Mouse (Mus musculus) thymus, postnatal 25 days (tissue): ENCODE measurements around the gene Prdx2.

ENCODE experiments used
- DNase-seq: peaks from one replicate; pipeline ENCODE4 v3.0.0; 2022

Gene Prdx2

DNA sequence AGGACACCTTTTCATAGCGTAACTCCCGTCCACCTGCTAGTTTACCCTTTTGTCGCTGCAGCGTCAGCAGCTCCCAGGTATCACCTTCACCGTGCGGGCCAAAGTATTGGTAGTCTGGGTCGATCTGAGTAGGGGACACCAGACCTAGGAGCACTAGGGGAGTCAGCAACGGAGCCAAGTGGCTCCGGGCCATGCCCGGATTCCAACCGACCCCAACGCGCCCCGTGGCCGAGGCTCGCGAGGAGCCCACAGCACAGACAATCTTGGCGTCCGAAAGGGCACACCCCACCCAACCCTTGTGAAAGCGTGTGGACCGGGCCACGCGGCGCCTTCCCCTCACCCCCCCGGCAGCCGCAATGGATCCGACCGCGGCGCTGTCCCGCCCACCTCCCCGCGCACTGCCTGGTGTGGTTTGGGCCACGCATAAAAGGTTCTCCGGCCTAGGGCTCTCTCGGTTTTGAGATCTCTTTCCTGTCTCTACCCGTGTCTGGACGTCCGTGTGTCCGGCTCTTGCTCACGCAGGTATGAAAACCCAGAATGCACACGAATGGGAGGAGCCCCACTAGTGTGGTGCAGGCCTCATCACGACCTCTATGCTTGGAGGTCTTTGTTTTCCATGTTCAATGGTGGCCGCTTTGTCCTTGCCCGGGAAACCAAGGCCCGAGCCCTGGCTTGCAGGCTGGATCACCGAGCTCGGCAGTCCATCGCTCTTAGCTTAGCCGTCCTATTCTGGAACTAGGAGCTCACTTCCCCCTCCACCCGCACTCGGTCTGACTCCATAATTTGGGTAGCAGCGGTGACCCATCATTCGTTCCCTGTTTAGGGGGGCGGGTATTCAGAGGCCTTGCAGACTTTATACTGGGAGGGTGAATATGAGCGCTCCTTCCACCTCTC is at the start of gene Prdx2, which contains the start of the genes Gm49661 and Rnaseh2a:
Prdx2 (plus strand) TSS at position 347 of the 894 bp plus-strand sequence.
Gm49661 (minus strand) TSS at position 193 of the 894 bp plus-strand sequence.
Rnaseh2a (minus strand) TSS at position 527 of the 894 bp plus-strand sequence.
- DNase-seq: peak; percentile 72

DNA sequence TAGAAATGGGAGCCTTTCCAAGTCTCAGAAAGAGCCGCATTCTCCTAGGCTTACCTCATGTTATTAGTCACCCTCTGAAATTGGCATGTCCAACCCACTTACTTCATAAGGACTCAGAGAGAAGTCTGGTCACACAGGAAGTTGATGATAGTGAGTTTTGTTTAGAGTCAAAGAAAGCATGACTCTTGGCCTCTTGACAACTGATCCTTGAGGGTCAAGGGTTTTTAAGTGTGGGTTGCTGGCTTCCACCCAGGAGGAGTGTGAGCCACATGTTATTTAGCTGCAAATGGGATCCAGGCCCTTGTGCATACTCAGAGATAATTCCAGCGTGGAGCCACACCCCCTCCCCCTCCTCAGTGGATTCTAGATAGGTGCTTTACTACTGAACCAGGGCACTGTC is 47.8 kb upstream of the Prdx2 start:
- DNase-seq: no peak

- no peak for DNase-seq
These were observed 43.8 kb upstream of the Prdx2 start for GRCm38 (mm10) chr8:84925557-84925956.

GRCm38 (mm10) chr8:84927513-84927912 is 41.9 kb upstream of the Prdx2 start:
- DNase-seq: no peak

GRCm38 (mm10) chr8:84928456-84929306 is 40.7 kb upstream of the Prdx2 start:
- peak; percentile 59 for DNase-seq

DNA sequence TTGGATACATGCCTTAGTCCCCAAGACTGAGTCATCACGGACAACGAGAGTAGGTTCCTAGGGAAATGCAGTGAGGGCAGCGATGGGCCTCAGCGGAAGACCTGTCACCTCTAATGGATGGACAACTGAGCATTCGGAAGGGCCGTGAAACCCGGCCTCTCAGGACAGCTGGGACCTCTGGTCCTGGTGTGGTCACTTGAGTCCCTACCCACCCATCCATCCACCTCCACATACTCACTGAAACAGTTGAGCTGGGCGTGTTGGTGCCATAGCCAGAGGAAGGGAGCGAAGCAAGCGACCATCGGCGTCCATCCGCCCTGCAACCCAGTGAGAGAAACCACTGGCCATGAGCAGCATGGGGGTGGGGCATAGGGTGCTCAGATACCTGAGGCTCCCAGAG is 38.8 kb upstream of the Prdx2 start:
- no peak for DNase-seq

DNA sequence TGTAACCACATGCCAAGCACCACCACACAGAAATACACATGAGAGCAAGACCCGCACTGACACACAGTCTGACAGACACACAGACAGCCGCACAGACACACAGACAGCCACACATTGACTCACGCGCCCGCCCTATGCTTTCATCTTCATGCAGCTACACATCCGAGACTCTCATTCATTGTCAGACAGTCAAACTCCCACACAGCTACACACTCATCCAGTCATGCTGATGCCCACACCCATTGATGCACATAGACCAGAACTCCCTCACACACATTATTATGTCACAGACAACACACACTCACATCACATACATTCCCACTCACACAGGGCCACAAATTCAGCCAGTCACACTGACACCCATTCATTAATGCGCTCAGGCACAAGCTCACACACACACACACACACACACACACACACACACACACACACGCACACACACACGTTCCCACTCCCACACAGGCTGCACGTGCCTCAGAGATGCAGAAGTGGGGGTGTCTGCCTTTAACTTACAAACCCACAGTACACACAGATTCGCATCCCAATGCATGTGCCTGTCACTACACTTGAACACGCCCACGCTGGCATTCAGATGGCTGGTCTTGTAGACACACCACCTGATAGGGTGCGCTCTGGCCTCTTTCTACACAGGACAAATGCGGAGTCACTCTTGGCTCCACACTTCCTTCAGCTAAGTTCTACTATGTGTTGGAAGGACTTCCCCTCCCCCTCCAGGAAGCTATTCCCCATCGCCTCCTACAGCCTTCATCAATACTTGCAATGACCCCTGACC is 35.4 kb upstream of the Prdx2 start:
- DNase-seq: no peak

GRCm38 (mm10) chr8:84934860-84935259 is 34.5 kb upstream of the Prdx2 start:
- DNase-seq: no peak

- no peak for DNase-seq
These were observed 33.9 kb upstream of the Prdx2 start for GRCm38 (mm10) chr8:84935489-84935888.

DNA sequence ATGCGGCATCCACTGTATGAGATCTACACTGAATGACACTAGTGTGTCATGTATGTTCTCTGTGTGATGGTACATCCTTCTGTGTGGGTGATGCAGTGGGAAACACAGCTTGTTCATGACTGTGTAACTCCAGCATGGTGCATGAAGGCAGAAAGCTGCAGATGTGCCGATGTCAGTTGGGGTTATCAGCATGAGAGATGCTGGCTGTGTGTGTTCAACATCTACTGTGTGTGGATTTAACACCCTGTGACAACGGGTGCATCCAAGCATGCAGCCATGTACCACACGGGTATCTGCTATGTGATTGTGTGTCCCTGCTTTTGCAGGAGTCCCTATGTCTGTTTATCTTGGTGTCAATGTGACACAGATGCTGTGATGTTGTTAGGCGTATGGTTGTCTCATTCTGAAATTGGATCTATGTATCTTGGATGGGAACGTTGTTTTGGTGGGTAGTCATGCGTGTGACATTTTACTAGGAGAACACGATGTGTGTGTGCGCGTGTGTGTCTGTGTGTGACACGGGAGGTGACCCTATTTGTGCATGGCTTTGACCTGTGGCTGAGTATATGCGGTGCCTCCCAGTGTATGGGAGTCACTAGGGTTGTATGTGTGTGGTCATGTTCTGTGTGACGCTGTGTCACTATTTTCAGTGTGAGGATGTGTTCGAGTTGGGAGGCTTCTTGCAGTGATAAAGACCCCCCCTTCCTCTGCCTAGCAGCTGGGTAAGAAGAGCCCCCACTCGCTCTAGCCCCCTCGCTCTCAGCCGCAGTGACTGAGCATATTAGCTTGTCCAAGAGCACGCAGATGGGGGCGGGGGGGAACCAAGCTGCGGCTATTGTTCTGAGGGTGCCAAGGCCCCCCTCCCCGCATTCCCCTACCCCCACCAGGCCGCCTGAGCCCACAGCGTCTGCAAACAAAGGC is 33.1 kb upstream of the Prdx2 start:
- DNase-seq: no peak

- peak; percentile 51 for DNase-seq
These were observed 32.3 kb upstream of the Prdx2 start, which contains the start of gene Mast1 for GRCm38 (mm10) chr8:84936962-84937546. Gene Mast1, minus strand, starts transcription at chr8:84937359.

- no peak for DNase-seq
These were observed 31.5 kb upstream of the Prdx2 start for GRCm38 (mm10) chr8:84937620-84938485.

- DNase-seq: no peak
These were observed 25.7 kb upstream of the Prdx2 start for GRCm38 (mm10) chr8:84943699-84944098.

GRCm38 (mm10) chr8:84944478-84945160 is 24.8 kb upstream of the Prdx2 start:
- peak; percentile 54 for DNase-seq

- DNase-seq: no peak
These were observed 24.2 kb upstream of the Prdx2 start for GRCm38 (mm10) chr8:84945235-84945632.

DNA sequence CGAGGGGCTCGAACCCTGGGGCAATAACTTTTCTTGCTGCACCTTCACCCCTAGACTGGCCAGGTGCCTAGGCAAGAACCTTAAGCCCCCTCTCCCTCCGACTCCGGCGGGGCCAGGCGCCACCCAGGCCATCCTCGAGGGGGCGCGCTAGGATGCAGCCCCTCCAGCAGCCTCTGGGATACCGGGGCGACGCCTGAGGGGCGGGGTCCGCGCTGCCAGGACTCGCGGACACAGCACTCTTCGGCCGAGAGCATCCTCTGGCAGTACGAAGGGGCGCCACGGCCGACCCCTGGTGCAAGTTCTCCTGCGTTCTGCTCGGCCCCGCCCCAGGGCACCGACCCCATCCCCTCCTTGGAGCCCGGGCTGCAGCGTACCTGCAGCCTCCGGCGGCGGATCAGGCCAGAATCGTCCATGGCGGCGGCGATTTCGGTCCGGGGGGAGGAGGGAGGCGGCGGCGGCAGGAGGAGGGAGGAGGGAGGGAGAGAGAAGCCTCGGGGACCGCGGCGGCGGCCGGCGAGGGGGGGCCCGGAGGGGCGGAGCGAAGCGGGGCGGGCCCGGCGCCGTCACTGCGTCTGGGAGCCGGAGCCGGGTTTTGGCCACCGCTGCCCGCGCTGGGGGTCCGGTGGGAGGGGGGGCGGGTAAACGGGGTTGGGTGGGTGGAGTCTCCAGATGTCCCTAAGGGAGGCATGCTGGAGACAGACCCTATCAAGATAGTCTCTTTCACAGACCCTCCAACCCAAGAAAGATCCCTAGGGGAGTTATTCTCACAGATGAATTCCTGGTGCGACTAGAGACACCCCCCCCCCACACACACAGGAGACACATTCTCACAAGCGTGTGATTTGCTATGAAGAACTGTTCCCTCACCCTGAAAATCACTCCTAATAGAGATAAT is 23.5 kb upstream of the Prdx2 start:
- DNase-seq: peak; percentile 18

DNA sequence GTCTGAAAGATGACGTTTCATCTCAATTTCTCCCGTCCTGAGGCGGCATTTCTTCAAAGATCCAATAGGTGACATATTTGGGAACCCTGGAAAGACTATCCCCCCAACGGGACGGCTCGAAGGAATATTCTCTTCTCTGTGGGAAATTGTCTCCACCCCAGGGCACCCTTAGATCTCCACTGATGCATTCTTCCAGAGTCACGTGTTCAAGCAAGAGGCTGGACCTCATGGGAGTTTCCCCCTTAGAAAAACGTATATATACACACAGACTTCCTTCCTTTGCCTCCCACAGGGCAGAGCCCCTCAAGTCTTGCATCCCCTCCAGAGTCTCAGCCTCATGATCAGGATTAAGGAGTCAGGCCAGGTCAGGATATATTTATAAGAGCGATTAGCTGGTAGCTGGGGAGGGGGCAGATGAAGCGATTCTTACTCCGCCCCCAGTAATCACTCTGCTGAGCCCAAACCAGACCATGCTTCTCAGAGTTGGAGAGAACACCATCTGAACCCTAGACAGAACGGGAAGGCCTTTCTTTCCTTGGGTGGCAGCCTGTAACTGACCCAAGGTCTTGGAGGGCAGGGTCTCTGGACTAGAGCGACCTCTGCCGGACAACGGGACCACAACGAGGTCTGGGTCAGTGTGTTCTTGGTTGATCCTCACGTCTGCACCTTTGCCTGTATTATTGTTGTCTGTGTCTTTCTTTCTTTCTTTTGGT is 22.7 kb upstream of the Prdx2 start, which contains the start of gene Rtbdn:
Rtbdn (plus strand) TSS at position 464 of the 713 bp plus-strand sequence.
- DNase-seq: no peak

GRCm38 (mm10) chr8:84947241-84947545 is 22.2 kb upstream of the Prdx2 start:
- peak; percentile 37 for DNase-seq
